Mouse (Mus musculus) yolk sac, embryonic 10.5 days (tissue): ENCODE measurements at regions not wholly inside any gene's neighbourhood (a gene's known extent, or its start where the extent isn't known, plus 50 kb on each side); places are given as distances from the start of the nearest gene placed in this dataset.

Source experiments
- DNase-seq: peaks from one replicate; pipeline ENCODE4 v3.0.0-alpha.2; 2017; ENCODE audit warnings: low spot score

DNA sequence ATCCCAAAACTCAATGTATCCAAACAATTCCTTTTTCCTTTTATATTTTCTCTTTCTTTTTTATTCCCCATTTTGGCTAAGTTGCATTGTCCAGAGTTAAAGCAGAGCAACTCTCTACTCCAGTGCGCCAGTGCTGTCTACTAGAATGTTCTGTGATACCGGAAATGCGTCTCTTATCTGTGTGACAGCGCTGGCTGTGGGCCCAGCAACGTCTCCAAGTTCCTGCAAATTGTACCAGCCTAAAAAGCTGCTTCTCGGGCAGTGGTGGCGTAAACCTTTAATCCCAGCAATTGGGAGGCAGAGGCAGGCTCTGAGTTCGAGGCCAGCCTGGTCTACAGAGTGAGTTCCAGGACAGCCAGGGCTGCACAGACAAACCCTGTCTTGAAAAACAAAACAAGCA lies 59.4 kb downstream of the Cox18 start:
- DNase-seq: no peak

DNA sequence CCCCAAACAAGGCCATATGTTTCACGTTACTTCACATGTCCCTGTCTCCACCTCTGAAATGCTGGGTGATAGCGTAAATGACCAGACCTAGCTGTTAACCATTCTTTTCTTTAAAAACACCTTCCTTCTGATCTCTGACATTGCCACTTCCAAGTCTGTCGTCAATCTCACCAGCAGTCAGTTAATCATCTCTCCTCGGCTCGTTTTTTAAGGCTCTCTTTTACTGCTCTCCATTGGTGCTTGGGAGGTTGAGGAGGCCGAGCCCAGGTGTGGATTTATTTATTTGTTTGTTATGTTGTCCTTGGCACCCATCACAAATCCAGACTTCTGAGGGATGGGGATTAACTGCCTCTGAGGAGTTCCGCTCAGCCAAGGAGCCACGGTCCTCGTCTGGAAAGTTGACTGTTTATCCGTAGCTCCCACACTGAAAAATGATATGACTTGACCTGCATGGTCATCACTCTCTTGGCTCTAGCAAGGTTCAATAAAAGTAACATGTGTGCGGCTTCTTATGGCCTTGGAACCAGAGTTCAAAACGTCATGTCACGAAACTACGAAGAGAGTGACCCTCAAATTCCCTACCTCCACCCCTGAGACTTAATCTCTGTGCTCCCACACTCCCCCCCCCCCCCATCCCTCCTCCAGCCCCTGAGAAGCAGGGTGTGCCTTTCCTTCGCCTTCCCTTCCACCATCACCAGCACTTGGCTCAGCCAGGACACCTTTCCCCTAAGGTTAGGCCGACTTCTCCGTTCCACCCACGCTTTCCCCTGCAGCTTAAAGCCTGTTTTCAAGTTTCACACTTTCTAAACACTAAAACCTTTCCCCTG lies 60.6 kb downstream of the Cox18 start:
- no peak for DNase-seq

DNA sequence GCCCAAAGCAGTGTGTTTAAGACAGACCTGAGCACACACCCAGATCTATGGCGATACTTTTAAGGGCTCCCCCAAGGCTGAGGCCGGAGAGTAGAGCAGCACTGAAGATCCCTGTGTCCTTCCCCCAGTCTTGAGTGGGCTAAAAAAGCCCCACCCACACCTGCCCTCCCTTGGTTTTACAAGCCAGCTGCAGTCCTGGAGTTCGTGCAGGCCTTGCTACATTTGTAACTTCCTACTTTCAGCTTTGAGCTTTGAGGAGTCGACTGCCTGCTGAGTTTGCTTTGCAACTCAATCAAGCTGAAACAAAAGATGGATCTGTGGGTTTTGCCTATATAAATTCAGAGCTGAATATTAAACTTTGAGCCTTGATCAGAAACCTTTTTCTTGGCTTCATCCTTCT lies 63.5 kb downstream of the Cox18 start:
- no peak for DNase-seq

DNA sequence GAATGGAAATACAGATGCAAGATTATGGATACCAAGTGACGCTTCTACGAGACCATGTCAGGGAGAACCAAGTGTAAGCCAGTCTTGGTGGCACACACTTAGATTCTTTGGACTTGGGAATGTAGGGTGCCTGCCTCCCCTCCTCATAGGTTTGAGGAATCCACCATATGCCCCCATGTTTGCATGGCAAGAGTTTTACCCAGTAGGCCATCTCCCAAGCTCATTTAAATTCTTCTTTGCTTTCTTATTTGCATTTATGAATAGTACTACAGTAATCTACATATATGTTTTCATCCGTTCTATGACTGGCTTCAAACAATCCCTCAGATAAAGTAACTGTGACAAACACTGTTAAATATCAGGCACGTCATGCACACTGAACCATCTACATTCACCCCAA lies 67.3 kb downstream of the Cox18 start:
- no peak for DNase-seq

DNA sequence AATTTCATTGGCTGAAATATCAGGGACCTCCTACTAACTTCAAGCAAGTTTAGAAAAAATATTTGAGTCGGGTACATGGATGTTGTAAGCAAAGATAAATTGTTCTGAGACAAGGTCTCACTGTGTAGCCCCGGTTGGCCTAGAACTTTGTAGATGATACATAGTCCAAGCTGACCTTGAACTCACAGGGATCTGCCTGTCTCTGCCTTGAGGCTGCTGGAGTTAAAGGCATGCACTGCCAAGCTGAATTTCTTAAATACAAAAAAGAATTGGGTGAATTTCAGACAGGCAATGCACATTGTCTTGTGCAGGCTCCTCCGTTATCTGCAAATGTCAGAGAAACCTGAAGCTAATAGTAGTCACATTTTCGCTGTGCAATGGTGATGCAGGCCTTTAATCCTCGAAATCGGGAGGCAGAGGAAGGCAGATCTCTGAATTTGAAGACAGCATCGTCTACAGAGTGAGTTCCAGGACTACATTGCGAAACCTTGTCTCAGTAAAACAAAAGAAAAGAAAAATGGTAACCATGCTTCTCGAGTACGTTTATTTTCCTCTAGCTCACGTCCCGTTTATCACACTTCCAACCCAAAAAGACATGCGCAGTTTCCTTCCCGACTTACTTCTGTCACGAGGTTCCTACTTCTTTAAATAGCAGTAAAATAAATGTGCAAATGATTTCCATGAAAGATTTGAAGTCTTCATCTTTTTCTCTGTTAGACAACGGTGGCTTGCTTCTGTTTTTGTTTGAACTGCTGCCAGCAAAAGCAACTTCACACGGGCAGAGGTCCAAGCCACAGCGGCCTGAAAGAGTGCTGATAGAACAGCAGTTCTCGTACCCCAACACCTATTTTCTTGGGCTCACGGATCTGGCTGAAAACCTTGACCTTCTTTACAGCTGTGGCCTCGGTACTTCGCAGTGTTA lies 73.9 kb downstream of the Cox18 start:
- DNase-seq: no peak

DNA sequence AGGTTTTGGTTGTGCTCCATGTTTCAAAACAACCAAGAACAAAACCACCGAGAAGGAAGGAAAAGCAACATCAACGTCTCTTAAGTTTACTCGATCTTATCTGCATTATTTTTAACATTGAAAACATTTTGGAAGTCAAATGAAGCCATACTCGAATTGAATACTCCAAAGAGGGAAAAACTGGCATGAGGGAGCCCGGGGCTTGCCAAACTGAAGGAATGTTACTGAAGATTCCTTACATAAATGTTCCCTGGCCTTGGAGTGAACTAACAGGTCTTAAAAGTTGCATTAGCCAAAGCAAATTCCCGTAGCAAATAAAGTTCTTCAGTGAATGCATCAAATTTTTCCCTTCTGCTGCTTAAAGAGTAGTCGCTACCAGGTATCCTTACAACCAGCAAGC lies 87.8 kb downstream of the Cox18 start:
- DNase-seq: no peak

DNA sequence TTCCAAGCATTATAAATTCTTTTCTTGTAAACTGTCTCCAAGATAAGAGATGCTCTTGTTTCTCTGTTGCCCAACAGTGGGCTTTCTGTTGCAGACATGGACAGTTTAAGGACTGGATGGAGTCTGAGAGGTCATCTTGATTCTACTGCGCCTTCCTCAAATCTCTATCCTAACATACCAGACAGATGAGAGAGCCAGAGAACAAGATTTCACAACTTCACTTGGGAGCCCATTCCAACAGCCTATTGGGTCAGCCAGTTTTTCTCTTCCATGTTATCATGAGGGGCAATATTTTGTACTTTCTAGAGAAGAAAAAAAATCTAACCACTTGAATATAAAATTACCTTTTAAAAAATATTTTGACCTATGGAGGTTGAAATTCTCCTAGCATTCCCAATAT lies 116.8 kb downstream of the Cox18 start:
- no peak for DNase-seq

DNA sequence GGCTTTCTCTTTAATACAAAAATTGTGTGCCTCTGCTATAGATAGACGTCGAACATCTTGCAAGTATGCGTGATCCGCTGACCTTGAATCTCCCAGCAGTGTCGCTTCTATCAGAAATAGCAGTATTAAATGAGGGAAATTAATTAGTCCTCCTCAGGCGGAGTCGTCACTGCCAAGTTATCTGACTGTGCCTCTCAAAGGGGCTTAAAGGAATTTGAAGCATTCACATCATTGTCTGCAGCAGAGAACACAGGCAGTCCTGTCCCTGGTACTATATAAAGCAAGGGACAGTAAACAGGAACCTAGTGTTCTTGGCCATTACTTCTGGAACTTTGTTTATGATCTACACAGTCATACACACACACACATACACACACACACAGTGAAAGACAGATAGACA lies 119.1 kb downstream of the Cox18 start:
- no peak for DNase-seq

DNA sequence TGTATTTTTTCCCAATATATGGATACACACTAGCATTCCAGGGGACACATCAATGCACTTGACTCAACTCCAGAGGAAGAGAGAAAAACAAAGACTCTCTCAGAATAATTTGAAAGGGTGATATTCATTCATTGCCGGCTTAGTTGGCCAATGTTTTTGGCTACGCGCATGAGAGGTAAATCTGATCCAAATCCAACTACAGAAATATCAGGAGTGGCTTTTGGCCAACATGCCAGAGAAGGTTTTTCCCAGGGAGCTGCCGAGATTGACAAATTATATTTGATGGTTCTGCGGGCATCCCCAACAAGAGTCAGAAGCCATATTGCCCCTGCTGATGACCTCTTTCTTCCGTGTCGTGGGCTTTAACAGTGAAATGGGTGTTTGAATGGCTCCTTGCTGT lies 135.3 kb downstream of the Cox18 start:
- no peak for DNase-seq

DNA sequence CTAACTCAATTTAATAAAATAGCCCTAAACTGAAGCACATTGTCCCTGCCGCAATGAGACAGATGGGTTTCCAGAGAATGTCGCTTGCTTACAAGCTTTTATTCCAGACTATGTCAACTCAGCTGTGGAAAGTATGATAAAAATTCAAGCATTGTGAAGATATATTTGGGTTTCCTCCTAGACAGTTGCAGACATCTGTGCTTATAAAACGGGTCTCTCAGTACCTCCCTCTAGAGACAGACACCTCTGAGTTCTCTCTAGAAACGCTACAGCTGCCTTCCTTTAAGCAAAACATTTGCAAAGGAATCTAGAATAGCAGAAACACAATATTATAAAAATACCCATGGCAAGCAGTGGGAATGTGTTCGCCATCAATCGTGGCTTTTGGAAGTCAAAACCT lies 137.3 kb downstream of the Cox18 start:
- no peak for DNase-seq

DNA sequence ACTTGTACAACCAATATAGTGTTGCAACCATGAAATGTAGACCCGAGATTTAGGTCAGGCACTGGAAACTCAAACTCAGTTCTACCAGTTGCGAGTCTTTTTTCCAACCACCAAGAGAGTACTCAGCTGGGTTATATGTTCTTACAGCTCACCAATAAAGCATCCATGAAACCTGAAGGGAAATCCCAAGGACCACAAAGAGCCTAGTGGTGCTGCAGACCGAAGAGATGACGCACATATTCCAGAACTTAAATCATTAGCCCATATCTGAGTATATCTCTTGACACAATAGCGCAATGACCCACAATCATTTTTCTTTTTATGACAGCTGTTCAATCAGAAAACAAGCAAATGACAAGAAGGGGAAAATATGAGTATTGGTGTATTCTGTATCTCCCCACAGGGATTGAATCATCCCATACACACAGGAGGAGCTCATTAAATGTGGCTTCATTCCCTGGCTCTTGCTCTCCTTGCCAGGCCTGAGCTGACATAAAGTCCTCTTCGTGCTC lies 146.7 kb downstream of the Cox18 start:
- DNase-seq: no peak

DNA sequence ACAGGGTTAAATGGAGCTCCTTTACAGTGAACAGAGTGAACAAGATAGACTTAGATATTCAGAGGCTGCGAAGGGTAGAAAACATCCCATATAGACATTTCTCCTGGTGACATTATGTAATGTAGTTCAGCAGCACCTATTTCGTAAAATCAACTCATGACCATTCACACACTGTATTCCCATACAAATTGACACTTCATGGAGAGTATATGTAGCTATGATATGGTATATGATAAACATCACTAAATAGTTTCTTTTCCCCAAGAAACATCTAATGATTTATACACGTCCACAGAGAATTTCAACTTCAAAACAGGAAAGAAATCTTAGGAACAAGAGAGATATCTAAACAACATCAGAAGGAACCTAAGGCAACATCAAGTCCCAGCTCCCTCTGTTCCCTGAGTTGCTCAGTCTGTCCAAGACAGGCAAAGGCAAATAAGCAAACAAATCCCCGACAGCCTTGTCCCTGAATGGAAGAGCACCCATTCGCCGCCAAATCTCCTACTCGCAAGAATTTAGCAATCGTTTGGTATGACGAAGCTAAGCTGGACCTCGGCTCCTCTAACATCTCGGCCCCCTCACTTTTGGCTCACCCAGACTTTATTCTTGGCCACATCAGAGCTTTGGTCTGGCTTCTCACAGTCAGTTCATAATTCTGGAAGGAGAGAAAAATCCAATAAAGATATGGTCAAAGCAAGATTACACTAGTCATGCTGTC lies 148.0 kb downstream of the Cox18 start:
- no peak for DNase-seq

DNA sequence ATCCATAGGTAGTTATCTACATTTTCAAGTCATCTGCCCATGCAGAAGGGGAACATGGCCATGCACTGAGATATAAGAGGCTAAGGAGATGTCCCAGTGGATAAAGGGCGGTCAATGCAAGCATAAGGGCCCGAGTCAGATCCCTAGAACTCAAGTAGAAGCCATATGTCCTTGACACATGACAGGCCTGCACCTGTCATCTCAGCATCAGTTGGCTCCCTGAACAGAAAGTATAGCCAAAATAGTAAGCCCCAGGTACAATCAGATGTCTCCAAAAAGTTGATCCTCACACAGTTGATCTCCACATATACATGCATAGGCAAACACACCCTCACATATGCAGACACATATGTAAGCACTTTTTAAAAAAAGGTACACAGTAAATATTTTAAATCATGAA lies 152.0 kb downstream of the Cox18 start:
- DNase-seq: no peak

DNA sequence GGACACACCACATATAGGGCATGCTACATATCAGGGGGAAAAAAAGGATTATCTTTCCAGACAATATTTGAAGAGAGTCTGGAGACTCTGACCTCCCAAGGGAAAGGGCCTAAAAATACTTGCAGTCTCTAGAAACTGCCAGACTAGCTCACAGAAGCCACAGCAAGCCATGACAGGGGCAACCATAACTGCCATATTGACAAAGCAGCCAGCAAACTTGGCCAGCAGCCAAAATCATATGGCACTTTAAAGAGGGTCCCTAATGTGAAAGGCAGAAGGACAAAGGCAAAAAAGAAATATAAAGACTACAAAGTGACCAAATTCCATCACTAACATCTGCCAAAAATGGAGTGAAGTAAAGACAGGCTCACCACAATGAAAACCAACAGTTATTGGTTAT lies 155.2 kb downstream of the Cox18 start:
- no peak for DNase-seq

DNA sequence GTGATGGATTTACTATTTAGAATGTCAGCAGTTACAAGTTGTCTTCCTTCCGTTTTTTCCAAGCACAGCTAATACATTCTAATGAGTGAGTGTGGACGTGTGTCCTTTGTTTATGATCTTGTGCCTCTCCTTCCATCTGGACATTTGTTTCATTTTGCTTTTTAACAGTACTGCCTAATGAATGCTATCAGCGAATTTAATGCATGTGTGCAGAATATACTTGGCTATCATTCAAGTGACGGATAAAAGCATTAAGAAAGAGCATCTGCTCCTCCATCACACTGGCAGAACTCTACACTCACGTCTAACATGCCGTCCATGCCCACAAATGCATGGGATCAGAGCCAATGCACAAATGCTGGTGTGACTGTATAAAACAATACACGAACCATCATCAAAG lies 156.0 kb downstream of the Cox18 start:
- DNase-seq: no peak

DNA sequence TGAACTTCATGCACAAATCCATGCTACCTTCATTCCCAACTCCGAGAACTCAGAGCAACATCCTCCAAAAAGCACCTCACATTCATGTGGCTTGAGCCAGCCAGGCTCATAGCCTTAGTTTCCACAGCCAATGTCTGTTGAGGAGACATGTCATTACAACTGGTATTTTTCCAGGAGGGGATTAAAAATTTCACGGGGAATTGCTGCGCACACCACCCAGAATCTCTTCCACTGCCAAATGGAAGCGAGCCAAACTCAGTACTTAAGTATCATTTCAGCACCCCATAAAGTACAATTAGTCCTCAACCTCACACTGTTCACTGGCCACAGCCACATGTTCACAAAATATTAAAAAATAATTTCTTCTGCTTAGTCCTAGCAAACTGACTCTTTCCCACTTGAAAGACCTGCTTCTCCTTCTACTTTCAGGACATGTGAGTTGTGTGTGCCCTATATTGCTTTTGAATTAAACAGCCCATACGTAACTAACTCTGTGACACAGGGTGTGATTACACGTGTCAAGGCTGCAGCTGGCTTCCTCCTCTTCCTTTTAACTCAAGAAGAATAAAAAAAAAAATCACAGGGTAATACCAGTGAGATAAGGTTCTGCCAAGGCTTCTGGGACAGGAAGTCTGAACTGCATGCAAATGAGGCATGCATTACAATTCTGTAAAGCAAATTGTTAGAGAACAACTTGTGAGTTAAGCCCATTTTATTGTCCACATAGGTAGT lies 157.8 kb downstream of the Cox18 start:
- DNase-seq: no peak

DNA sequence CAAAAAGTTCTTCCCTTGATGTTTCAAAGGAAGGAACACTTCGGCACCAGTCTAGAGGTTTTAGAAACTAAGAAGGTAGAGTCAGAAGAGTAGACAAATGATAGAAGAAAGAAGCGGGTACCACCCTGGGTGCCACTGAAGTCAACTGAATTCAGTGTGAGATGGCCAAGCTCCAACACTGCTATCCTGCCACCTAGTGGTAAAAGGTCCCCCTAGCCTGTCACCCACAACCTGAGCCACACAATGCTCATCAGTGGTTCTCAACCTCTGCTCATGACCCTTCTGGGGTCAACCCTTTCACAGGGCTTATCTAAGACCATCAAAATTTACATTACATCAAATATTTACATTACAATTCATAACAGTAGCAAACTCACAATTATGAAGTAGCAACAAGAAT lies 168.1 kb downstream of the Cox18 start:
- no peak for DNase-seq

DNA sequence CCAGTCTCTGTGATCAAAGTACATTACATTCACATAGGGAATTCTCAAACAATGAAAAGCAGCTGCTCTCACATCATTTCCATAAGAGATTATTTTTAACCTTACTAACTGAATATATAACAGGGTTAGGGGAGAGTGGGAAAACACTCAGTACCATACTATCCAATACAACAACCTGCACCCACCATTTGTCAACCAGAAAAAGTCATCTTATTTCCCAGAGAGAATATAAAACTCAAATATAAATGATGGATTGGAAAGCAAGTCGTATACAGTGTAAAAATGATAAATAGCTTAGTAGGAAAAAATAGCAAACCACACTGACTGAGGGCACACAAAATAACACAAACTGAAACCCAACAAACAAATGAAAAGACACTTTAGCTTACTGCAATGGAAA lies 169.4 kb upstream of the Adamts3 start:
- no peak for DNase-seq

DNA sequence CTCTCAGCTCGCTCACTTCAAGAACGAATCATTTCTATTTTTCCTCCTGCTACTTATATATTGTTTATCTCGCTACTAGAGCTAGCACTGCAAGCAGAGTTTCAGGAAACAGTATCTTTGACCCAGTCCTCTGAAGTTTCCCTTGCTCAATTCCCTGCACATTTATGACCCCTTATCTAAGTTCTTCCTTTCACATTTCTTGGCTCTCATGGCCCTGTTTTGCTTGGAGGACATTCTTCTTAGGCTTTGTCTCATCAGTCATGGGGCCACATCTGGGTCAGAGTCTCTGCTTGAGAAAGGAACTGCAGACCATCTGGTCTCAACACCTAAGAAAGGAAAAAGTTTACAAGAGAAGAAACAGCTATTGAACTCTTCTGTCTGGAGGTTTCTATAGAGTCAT lies 166.7 kb upstream of the Adamts3 start:
- no peak for DNase-seq

DNA sequence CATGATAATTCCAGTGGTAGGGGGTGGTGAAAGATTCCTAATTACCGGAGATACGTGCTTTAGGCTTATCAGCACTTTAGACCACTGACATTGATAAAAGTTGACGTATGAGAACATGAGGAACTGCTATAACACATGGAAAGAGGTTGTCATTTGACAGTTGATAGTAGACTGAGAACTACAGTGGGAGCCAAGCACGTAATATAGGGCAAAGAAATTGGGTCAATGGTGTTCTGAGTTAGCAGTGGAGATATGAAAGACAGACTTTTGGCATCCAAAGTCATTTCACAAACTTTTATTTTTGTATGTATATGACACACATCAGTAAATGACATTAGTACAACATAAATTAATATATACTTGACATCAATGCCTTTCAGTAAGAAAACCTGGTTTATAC lies 159.6 kb upstream of the Adamts3 start:
- DNase-seq: no peak

DNA sequence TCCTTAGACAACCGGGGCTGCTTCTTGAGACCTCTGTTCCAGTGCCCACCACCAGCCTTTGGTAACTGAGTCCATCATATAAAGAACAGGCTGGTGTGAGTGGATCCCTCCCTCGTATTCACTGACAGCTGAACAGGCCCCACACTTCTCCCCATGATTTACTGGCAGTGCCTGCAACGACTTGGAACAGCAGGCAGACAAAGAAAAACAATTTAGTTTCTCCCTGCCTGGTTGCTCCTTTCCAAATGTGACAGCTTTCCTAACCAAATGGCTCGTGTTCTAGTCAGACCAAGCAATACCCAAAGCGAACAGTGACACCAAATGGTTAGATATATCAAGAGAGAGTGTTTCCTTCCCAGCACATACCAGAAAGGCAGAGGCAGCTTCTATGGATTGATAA lies 150.0 kb upstream of the Adamts3 start:
- DNase-seq: no peak

DNA sequence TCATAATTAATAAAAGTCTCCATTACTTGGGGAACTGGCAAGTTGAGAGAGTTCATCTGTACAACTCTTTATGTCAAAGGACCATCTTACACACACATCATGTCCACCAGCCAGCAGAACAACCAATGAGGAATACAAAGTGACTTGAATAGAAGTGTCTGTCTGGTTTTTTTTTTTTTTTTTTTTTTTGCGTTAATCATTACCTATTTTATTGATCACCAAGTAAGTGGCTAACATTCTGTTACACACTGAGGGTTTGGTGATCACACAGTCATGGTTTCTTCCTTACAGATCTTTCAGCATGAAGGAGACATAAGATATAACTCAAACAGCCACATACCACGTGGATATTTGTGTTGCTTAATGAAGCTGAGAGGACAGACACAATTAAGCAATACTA lies 147.6 kb upstream of the Adamts3 start:
- DNase-seq: no peak
